Mouse (Mus musculus) right cerebral cortex, adult 2 months (tissue): ENCODE results near the gene Haao.

ENCODE experiments used
- DNase-seq, 2 experiments: peaks; one replicate each; pipeline ENCODE4 v3.0.0; 2021 to 2022; ENCODE audit warnings: low spot score in 2 of 2

Haao gene

DNA sequence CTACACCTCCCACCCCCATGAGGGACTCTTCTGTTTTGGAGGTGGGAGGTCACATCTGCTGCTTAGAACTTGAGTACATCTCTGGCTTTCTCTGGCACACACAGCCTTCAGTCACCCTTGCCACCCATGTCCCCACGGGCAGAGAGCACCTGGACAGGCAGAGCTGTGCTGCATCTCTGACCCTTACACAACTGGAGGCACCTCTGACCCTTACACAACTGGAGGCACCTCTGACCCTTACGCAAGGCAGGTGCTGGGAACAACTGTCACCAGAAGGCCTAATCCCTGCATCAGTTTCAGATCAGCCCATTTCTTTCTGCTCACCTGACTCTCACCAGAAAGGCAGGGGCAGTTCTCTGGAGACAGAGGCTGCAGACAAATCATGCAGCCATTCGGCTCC is 11.7 kb downstream of the Haao start:
- no peak for DNase-seq

DNA sequence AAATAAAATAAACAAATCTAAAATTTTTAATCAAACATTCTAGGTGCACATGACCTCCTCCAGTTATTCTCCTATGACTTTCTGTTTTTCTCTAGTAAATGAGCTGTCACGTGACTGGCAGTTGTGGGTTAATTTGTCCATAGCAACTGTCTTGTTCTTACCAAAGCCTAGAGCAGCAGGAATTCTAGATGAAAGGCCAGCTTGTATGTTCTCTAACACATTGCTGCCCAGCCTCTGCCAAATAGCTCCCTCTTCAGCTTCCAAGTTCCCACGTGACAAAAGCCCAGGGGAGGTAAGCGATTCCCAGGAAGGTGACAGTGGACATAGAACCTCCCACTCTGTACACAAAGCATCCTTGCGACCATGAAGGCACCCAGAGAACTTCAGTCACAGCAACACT is 13.6 kb downstream of the Haao start:
- DNase-seq, result no peak

DNA sequence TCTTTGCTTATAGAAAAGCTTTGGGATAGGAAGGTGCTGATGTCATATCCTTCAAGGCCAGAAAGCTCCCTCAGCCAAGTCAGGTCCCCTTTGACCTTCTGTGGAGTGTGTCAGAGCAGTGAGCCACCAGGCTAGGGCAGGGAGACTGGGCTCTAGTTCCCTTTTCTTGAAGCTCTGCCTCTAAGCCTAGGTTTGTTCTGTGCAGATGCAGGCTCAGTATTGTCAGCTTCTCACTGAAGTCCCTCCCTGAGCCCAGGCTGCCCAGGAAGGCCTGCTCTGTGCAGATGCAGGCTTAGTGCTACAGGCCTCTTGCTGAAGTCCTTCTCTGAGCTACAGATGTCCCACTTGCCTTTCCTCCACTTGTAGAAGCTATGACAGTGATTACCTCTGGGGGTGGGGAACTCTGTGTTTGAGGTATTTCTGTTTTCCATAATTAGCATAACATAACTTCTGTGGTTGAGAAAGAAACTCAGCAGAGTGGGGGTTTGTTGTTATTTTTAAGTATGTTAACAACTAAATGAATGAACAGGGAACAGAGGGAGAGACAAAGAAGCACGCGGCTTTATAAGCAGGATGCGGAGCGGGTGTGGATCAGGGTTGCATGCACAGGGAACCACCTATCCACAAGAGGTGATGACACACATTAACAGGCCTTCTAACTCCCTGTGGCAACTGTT is 17.0 kb downstream of the Haao start:
- no peak for DNase-seq

DNA sequence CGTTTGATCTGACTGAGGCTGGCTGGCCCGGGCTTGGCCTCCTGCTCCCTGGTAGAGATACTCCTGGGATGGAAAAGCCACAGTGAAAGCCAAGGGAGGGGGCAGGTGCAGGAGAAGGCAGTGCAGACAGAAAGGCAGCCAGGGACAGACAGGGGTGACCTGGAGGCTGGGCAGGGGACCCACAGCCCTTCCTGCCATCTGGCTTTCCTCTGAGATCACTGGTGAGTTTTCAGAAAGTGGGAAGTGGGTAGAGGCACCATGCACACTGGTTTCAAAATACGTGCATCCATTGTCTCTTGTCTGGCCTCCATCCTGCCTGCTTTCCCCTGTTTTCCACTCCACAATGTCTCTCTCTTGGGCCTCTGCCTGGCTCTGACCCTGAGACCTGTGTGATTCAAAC is 18.4 kb downstream of the Haao start:
- DNase-seq, result no peak

DNA sequence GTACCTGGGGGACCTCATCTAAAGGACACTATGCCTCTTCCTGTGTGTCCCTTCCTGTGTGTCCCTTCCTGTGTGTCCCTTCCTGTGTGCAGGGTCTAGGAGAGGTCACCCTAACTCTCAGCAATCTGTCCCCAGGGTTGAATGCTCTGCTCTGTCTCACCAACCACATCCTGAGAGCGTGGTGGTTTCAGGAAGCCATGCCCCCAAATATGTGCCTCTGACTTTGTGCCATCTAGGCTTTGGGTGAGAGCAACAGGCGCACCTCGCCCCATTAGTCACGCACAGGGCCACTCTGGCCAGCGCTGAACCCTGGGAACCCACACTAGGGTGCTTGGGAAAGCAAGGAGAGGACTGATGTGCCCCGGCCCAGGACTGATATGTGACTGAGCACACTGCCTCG is 23.9 kb downstream of the Haao start:
- DNase-seq, result no peak

DNA sequence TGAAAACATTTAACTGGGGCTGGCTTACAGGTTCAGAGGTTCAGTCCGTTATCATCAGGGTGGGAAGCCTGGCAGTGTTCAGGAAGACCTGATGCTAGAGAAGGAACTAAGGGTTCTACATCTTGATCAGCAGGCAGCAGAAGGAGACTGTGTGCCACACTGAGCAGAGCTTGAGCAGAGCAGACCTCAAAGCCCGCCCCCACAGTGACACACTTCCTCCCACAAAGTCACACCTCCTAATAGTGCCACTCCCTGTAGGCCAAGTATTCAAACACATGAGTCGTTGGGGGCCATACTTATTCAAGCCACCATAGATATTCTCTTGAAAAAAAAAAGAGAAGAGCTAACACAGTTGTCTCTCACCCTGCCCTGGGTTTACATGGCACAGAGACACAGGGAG is 25.9 kb downstream of the Haao start:
- DNase-seq, result no peak

DNA sequence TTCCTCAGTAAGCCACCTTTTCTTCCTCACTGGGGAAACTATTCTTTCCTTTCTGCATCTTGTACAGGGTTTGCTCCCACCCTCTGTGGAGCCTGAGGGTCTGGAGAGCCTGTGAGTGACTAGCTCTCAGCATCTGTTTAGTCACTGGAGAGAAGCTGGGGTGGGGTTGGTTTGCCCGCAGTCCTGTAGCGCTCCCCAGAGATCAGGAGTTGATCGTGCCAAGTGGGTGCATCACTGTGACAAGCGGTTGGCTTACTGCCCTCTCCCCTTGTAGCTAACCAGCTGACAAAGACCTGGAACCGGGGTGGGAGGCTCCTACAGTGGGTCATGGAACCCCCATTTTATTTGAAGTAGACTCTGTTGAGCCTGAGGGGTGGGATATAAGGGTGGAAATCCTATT is 27.1 kb downstream of the Haao start:
- no peak for DNase-seq

DNA sequence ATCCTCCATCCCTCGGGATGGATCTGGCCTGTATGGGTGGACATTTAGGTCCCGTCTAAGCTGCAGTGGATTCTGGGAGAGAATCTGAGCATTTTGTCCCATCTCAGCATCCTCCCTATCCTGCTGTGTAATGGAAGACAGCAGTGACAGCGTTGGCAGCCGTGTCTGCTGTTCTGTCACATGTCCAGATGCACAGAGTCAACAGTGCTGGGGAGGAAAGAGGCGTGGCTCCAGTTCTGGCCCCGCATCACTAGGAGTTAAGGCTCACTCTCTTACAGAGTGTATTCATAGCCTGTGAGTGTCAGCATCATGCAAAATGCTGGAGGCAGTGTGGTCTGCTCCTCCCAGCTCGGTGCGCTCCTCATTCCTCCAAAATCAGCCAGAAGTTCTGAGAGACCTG is 28.3 kb downstream of the Haao start:
- peak in 1 of 2 experiments; percentile 28 for DNase-seq

DNA sequence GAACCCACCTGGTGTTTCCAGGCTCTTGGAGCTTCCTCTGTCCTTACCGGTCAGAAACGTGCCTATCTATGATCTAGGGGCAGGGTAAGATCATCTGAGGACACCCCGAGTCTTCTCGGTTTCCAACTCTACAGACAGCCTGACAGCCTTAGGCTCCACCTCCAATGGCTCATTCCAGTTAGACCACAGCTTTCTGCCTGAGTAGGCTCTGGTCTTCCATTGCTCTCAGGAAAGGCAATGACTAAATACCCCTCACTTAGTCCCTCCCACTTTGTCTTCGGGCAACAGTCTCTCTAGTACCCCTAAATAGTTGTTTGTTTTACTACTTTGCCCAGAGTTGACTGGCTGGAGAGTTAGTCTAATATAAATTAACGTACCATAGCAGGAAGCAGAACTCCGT is 30.8 kb downstream of the Haao start:
- DNase-seq, result no peak

DNA sequence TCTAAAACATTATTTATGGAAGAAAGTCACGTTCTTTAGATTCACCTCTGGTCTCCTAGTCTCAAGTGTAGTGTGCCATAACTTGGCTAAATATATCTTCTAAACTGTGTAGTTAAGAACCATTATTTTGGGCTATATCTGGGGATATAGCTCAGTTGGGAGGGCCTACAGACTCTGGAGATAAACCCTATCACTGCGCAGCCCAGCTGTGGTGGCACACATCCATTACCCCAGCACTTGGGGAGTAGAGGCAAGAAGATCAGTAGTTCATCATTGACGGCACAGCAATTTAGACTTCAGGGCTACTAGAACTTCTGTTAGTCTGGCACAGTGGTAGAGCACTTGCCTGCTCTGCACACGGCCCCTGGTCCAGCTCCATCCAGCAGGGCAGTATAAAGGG is 34.7 kb downstream of the Haao start:
- no peak for DNase-seq

DNA sequence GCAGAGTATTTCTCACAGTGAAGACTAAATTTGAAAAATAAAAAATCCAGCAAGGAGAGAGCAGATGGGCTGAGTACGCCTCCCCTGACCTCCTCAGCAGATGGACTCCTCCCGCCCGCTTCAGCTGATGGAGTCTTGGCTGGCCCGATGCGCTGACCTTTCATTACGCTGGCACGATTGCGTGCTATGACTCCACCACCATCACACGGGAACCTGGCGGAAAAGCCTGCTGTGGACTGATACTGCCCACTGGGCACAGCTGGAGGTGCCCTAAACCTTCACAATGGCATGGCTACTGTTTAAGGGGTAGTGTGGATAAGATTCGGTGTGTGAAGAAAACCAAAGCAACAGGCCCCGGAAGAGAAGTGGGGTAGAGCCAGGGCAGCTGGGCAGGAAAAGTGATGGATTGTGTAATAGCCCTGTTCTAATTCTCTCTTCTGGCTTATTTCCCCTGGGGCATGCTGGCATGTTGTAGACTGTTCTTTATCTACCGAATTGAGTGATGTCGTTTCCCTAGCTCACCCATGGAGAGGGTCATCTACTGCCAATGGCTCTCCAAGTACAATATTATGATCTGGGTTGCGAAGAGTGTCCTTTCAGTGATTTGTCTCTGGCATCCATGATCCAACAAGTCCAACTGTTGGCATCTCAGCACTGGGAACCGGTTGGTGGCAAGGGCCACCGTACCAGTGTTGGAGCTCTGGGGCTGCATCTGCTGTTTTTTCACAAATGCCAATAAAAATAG is 35.4 kb downstream of the Haao start:
- DNase-seq, result no peak

DNA sequence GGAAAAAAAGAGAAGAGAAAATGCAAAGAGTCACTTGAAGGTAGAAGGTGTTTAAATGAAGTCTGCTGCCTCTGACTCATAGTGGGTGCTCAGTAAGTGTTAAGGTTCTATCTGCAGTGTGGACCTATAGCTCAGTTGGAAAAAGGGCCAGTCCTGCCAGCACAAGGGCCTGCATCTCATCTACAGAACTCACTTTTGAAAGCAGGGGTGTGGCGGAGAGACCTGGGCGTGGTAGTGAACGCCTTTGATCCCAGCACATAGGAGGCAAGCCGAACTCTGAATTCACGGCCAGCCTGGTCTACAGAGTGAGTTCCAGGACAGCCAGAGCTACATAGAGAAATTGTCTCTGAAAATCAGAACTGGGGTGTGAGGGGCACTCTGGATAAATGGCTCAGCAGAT is 37.5 kb downstream of the Haao start:
- DNase-seq, result no peak

DNA sequence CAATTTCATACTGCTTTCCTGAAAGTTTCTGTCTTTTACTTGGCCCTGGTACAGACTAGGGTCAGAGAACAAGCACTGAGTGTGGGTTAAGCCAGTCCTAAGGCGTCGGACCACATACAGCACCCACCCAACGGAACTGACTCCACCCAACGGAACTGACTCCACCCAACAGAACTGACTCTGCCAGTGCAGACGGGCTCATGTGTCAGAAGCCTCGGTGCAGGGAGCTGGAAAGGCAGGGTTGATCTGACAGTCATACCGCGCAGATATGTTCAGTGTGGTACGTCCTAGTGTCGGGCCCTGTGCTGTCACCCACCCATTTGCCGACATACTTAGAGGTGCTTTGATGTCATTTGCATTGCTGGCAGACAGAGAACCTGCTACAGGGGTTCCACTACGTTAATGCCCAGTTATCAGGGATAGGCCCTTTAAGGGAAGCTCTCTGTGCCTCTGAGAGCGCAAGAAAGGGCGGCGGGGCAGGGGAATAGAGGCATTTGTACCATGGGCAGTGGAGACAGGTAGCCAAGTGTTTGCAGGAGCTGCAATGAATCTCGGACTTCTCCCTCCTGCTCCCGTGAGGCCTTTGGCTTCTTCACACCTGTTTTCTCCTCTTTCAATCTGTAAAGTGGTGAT is 38.5 kb downstream of the Haao start:
- DNase-seq, result no peak

DNA sequence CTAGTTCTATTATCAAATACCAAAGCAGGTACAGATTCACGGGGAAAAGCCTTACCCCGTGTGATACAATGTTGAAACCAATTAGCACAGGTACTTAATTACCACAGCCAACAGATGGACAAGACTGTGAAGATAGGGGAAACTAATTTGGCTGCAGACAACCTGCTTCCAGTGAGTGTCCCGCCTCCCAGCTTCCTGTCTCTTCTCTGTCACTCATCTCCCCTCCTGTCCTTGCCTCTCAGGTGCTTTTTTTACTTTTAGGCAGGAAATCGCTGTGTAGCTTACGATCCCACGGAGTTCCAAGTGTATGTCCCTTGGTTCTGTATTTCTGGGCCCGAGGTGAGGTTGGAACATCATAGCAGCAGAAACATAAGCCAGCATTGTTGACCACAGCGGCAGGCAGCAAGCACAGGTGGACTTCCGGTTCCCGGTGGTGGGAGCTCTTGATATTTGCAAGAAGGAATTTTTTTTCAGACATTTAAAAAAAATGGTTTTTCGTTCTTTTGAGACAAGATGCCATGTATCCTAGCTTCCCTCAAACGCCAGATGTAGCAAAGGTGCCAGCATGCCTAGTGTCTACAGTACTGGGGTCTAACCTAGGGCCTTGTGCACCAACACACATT is 39.2 kb downstream of the Haao start:
- DNase-seq, result no peak

DNA sequence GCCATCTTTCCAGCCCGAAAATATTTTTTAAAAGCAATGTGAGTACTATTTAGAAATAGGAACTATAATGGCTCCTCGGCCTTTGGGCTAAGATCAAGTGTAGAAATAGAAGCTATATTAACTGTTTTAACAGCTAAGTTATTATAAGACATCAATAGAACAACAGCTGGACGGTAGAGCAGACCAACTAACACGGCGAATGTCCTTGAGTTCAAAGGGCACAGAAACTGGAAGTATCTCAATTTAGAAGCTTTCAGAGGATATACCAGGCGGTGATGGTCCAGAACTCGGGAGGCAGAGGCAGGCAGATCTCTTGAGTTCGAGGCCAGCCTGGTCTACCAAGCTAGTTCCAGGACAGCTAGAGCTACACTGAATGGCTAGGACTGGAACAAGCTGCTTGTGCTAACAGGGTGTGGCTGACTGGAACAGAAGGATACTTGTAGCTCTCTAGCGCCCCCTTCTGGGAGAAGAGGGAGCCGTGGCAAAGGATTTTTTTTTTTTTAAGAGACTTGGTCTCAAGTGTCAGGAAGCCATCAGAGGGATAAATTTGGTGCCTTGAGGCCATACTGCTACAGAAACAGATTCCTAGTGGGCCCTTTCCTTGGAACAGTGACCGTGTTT is 39.9 kb downstream of the Haao start:
- DNase-seq, result peak; percentile 71 to 78

DNA sequence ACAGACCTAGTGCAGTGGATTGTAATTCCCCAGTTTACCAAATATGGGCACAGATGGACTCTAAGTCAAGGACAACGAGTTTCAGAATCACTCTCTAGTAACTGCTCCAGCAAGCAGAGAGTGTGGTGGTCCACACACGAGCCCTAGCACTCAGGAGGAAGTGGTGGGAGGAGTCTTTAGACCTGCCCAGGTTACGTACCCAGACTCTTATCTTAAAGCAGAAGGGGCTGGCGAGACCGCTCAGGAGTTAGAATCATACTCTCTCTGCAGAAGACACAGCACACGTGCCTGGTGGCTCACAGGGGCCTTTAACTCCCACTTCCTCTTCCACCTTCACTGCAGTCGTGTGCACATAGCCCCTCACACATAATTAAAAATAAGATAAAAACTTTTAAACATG is 40.4 kb downstream of the Haao start:
- no peak for DNase-seq

DNA sequence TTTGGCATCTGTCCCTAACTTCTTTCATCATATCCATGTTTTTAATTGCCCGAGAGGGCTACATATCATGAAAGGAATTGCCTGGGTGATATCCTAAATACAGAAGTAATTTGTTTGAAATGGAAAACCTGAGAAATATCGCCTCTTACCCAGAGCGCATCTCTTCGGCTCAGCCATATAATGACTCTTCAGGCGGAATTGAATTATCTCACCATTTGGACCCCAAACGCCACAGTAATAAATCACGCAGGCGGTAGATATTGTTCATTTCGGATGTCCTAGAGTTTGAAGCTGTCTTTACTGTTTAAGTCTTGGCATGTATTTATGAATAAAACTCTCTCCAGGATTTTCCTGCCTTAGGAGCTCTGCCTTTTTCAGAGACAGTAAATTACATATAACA is 42.7 kb downstream of the Haao start:
- no peak for DNase-seq

DNA sequence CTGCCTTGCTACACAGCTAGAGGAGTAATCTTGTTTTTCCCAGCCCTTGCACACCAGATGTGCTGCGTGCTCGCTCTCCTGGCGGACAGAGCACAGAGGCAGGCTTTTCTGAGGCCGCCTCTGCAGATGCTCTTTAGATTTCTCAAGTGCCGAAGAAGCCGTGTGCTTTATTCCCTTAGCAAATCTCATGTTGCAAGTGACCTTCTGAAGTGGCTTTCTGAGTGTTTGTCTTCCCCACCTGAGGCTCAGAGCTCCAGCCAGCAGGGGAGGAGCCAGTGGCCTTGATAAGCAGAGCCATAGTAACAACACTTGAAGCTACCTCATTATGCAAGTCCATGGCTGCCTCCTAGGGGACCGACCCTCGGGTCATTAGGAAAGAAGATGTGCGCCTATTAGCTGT is 43.8 kb downstream of the Haao start:
- DNase-seq, result no peak

DNA sequence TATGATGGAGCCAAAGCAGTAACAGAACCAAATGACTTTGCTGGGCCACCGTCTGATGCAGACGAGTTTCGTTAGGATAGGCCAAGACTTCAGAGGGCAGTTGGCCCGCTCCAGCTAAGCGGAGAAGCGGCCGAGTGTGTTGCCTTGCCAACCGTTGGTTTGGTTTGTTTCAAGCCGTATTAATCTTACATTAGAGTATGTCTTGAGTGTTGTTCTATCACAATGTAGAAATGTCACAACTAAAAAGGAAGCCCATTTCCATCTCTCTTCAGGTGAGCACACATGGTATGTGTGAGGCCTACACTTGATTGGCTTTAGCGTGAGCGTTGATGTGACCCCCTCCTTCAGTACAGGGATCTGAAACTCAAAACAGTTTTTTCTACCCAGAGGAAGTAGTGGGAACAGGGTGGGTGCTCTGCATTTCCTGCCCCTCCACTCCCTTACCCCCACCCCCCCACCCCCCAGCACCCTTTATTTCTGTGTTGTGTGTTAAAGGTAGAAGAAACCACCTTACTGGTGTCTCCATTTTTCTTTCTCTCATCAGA is 48.2 kb downstream of the Haao start:
- no peak for DNase-seq

DNA sequence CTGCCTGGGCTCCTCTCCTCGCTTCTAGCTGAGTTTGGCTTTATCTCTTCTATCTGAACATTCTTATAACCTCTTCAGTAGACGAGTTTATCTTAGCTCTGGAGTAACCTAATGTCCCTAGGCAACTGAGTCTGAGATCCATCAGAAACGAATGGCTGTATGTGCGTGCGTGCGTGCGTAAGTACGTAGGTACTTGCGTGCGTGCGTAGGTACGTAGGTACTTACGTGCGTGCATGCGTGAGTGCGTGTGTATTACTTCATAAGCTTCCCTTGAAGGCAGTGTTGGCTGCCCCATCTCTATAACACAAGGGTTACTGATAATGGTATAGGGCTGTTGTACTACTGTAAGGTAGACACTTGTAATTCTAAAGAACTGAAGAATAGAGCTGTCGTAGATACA is 52.6 kb downstream of the Haao start:
- no peak for DNase-seq

DNA sequence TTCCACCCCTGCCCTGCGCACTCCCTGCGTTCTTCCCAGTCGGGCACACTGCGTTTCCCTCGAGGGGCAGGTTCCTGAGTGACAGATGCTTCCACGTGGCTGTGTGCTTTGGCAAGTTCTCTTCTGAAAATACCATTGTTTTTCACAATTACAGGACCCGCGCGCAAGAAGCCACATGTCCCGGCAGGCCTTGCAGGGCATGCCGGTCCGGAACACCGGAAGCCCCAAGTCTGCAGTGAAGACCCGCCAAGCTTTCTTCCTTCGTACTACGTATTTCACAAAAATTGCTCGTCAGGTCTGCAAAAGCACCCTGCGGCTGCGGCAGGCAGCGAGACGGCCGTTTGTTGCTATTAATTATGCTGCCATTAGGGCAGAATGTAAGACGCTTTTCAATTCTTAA is 55.4 kb downstream of the Haao start:
- DNase-seq, result no peak

DNA sequence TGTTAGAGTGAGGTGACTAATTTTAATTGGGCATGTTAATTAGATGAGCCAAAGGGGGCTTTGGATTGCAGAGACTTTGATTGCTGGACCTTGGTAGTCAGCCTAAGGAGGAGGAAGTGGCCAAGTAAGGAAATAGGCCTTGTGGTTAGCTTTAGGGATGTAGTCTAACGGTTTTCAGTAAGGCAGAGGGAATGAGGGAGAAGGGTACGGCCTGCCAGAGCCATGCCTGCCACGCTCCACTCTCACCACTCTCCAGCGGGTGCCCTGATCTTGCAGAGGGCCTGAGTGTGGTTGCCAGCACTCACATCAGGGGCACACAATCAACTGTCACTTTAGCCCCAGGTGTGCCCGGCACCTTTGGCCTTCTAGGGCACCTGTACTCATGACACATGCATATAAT is 57.6 kb downstream of the Haao start:
- no peak for DNase-seq
